Mouse (Mus musculus): ENCODE results near the gene Idi1. TPM values are rescaled to one million over a fixed set of nuclear protein-coding genes. Genes with fewer than 3 reads are reported as not detected.

The Idi1 gene
- total and polyA plus RNA-seq, 3 experiments: 36.2 to 253 (median 126) TPM

DNA sequence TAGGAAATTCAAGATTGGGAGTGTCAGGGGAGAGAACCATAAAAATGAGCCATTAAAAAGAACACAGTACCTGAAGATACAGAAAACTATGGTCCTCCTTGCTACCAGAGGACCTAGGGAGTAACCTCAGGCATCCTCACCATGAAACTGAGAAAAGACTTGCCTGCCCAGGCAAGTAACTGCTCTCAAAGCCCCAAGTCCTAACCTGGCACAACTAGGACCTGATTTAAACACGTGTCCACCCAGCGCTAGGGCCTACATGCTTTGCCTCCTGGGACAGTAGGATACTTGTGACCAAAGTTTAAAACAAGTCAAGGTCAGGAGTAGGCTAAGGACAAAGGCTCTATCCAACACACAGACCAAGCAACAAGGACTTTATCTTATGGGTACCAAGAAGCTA is 30.5 kb upstream of the Idi1 start:
- peak overlapping the region; percentile 15; the same call in 1 of the 2 replicates for H3K4me2 ChIP-seq (ENCODE audit: insufficient read depth, low read depth, poor library complexity, severe bottlenecking)
- peaks cover 11% of the 10 kb centered on the region for H3K79me2 ChIP-seq (replicated peaks; ENCODE audit: control insufficient read depth, extremely low read depth, insufficient read depth, poor library complexity, severe bottlenecking)
- in situ Hi-C loops (cut with MboI; ENCODE audit: low pct_ligation_motif_present, low pct_unique_long_range_greater_than_20kb, low sequenced_read_pairs): no loop called here
- dilution Hi-C loops (cut with MboI; ENCODE audit: extremely low pct_ligation_motif_present, extremely low pct_unique_long_range_greater_than_20kb, low sequenced_read_pairs): no loop called here
- H3K9me3 ChIP-seq (replicated peaks; ENCODE audit: low read length): no peaks in the 10 kb centered on the region
- DNase-seq (ENCODE audit: extremely low read depth): no peak
- H3K9ac ChIP-seq (ENCODE audit: insufficient read depth, low read depth): no peak overlapping the region
- H3K27ac ChIP-seq (ENCODE audit: insufficient read depth, low read depth): peak overlapping the region; percentile 42; the same call in 1 of the 2 replicates
- peak overlapping the region in 1 of 3 experiments; percentile 18 for H3K4me3 ChIP-seq (replicated peaks in 1 of 3; ENCODE audit: low read depth in 2 of 3, low read length in 2 of 3, poor library complexity in 1 of 3)
- TF ChIP-seq SMC3 (IDR thresholded peaks at IDR 0.05; ENCODE audit: low read depth, low read length): no peak
- TF ChIP-seq KAT2A (IDR thresholded peaks at IDR 0.05; ENCODE audit: insufficient replicate concordance, low read length): no peak
- no peak for TF ChIP-seq ZC3H11A (IDR thresholded peaks at IDR 0.05; ENCODE audit: low read depth, low read length)
- peak; percentile 83 for TF ChIP-seq MYC (IDR thresholded peaks at IDR 0.05; ENCODE audit: low read depth, low read length)
- TF ChIP-seq RCOR1 (conservative IDR thresholded peaks at IDR 0.05; ENCODE audit: low read depth, low read length): no peak
- peak; percentile 54; the same call in 1 of the 2 replicates for TF ChIP-seq MXI1 (IDR thresholded peaks at IDR 0.05; ENCODE audit: low read depth, low read length)
- TF ChIP-seq POLR2AphosphoS2 (IDR thresholded peaks at IDR 0.05; ENCODE audit: low read depth, low read length): no peak
- no peak for TF ChIP-seq ZMIZ1 (IDR thresholded peaks at IDR 0.05; ENCODE audit: low read depth, low read length)
- TF ChIP-seq NELFE (IDR thresholded peaks at IDR 0.05; ENCODE audit: low read depth, low read length): no peak
- TF ChIP-seq NRF1 (IDR thresholded peaks at IDR 0.05; ENCODE audit: low read depth, low read length): no peak
- TF ChIP-seq POLR2A (IDR thresholded peaks at IDR 0.05; ENCODE audit: low read depth, low read length): peak; percentile 37
- TF ChIP-seq PAX5 (IDR thresholded peaks at IDR 0.05; ENCODE audit: low read length): no peak
- peak; percentile 46; the same call in 1 of the 2 replicates for TF ChIP-seq CHD1 (IDR thresholded peaks at IDR 0.05; ENCODE audit: low read depth, low read length)
- no peak for TF ChIP-seq HCFC1 (IDR thresholded peaks at IDR 0.05; ENCODE audit: low read depth, low read length)
- TF ChIP-seq MAZ (IDR thresholded peaks at IDR 0.05; ENCODE audit: low read depth, low read length): no peak
- TF ChIP-seq GABPA (IDR thresholded peaks at IDR 0.05; ENCODE audit: insufficient replicate concordance, low read depth, low read length): no peak
- 0 out of 2 replicates have a peak, but pooled peaks have one; percentile 58 for TF ChIP-seq IRF4 (IDR thresholded peaks at IDR 0.05; ENCODE audit: low read depth, low read length)
- peak; percentile 38 for TF ChIP-seq BHLHE40 (IDR thresholded peaks at IDR 0.05; ENCODE audit: low read depth, low read length)
- peak; percentile 87 for TF ChIP-seq MAX (IDR thresholded peaks at IDR 0.05; ENCODE audit: low read length)
- no peak for TF ChIP-seq USF2 (conservative IDR thresholded peaks at IDR 0.05; ENCODE audit: low read depth, low read length)
- no peak for TF ChIP-seq ZNF384 (IDR thresholded peaks at IDR 0.05; ENCODE audit: low read depth, low read length)
- no peaks in the 10 kb centered on the region for H3K27me3 ChIP-seq (replicated peaks)
- peaks cover 22 to 70% of the 10 kb centered on the region in 2 experiments for H3K36me3 ChIP-seq (replicated peaks in 1 of 2; ENCODE audit: control insufficient read depth in 1 of 2, insufficient read depth in 1 of 2, low read length in 1 of 2)
- peaks cover 9 to 29% of the 10 kb centered on the region in 2 experiments for H3K4me1 ChIP-seq (ENCODE audit: control insufficient read depth in 1 of 2, insufficient read depth in 2 of 2)

GRCm38 (mm10) chr13:8858453-8858852 is 26.8 kb upstream of the Idi1 start:
- no peak overlapping the region for H3K4me3 ChIP-seq (replicated peaks in 1 of 3; ENCODE audit: low read depth in 2 of 3, low read length in 2 of 3, poor library complexity in 1 of 3)
- H3K36me3 ChIP-seq (replicated peaks in 1 of 2; ENCODE audit: control insufficient read depth in 1 of 2, insufficient read depth in 1 of 2, low read length in 1 of 2): peaks cover 25 to 74% of the 10 kb centered on the region in 2 experiments
- dilution Hi-C loops (cut with MboI; ENCODE audit: extremely low pct_ligation_motif_present, extremely low pct_unique_long_range_greater_than_20kb, low sequenced_read_pairs): no loop called here
- no peaks in the 10 kb centered on the region for H3K27me3 ChIP-seq (replicated peaks)
- no peak overlapping the region for H3K27ac ChIP-seq (ENCODE audit: insufficient read depth, low read depth)
- TF ChIP-seq ZKSCAN1 (IDR thresholded peaks at IDR 0.05; ENCODE audit: borderline replicate concordance, low read depth, low read length): no peak
- no peak for TF ChIP-seq TCF12 (IDR thresholded peaks at IDR 0.05; ENCODE audit: low read depth, low read length)
- TF ChIP-seq SMC3 (IDR thresholded peaks at IDR 0.05; ENCODE audit: low read depth, low read length): no peak
- no peak for TF ChIP-seq GABPA (IDR thresholded peaks at IDR 0.05; ENCODE audit: insufficient replicate concordance, low read depth, low read length)
- no peak for TF ChIP-seq SIN3A (IDR thresholded peaks at IDR 0.05; ENCODE audit: low read length)
- no peak for TF ChIP-seq MXI1 (IDR thresholded peaks at IDR 0.05; ENCODE audit: low read depth, low read length)
- no peak for TF ChIP-seq MAX (IDR thresholded peaks at IDR 0.05; ENCODE audit: low read length)
- TF ChIP-seq USF2 (conservative IDR thresholded peaks at IDR 0.05; ENCODE audit: low read depth, low read length): no peak
- no peak for TF ChIP-seq IRF4 (IDR thresholded peaks at IDR 0.05; ENCODE audit: low read depth, low read length)
- no peak for TF ChIP-seq ELF1 (IDR thresholded peaks at IDR 0.05; ENCODE audit: low read depth, low read length)
- TF ChIP-seq KAT2A (IDR thresholded peaks at IDR 0.05; ENCODE audit: insufficient replicate concordance, low read length): no peak
- TF ChIP-seq HCFC1 (IDR thresholded peaks at IDR 0.05; ENCODE audit: low read depth, low read length): no peak
- TF ChIP-seq POLR2A (IDR thresholded peaks at IDR 0.05; ENCODE audit: low read depth, low read length): no peak
- TF ChIP-seq NELFE (IDR thresholded peaks at IDR 0.05; ENCODE audit: low read depth, low read length): no peak
- TF ChIP-seq USF1 (IDR thresholded peaks at IDR 0.05; ENCODE audit: low read depth, low read length): no peak
- TF ChIP-seq UBTF (IDR thresholded peaks at IDR 0.05; ENCODE audit: low read depth, low read length): no peak
- no peak for TF ChIP-seq CHD1 (IDR thresholded peaks at IDR 0.05; ENCODE audit: low read depth, low read length)
- no peaks in the 10 kb centered on the region for H3K9me3 ChIP-seq (replicated peaks; ENCODE audit: low read length)
- in situ Hi-C loops (cut with MboI; ENCODE audit: low pct_ligation_motif_present, low pct_unique_long_range_greater_than_20kb, low sequenced_read_pairs): no loop called here
- DNase-seq (ENCODE audit: extremely low read depth): no peak
- no peak overlapping the region for H3K4me2 ChIP-seq (ENCODE audit: insufficient read depth, low read depth, poor library complexity, severe bottlenecking)
- no peak overlapping the region for H3K9ac ChIP-seq (ENCODE audit: insufficient read depth, low read depth)
- peaks cover 20% of the 10 kb centered on the region for H3K79me2 ChIP-seq (replicated peaks; ENCODE audit: control insufficient read depth, extremely low read depth, insufficient read depth, poor library complexity, severe bottlenecking)
- H3K4me1 ChIP-seq (ENCODE audit: control insufficient read depth in 1 of 2, insufficient read depth in 2 of 2): peaks cover 8 to 27% of the 10 kb centered on the region in 2 experiments
